Mouse (Mus musculus) forebrain, embryonic 14.5 days (tissue): ENCODE measurements at regions not wholly inside any gene's neighbourhood (a gene's known extent, or its start where the extent isn't known, plus 50 kb on each side); places are given as distances from the start of the nearest gene placed in this dataset.
A peak's percentile ranks its signal among the peaks of the same experiment; 100 is the strongest.

ENCODE experiments used
- ATAC-seq: fragments of 200-750 bp; cut with Nextera tagmentation; 2 replicates; pipeline ENCODE4 v1.8.0; 2017; ENCODE audit warnings: mild to moderate bottlenecking, moderate library complexity
- DNase-seq: peaks from one replicate; pipeline ENCODE4 v3.0.0-alpha.2; 2015; ENCODE audit warnings: low spot score
- H3K27ac ChIP-seq: fragments of 300-500 bp; sonication (generic); 2 replicates; pipeline ENCODE4 v1.5.1; 2014; ENCODE audit warnings: low read depth, mild to moderate bottlenecking, control low read depth, low read length, moderate library complexity
- H3K27me3 ChIP-seq: fragments of 300-500 bp; sonication (generic); replicated peaks from 2 replicates; pipeline ENCODE4 v1.6.1; 2014; ENCODE audit warnings: low read length, control low read depth, mixed read lengths; ENCODE audit not compliant: control insufficient read depth, insufficient read depth
- H3K36me3 ChIP-seq: fragments of 300-500 bp; sonication (generic); 2 replicates; pipeline ENCODE4 v1.6.1; 2014; ENCODE audit warnings: low read length, control low read depth; ENCODE audit not compliant: control insufficient read depth, insufficient read depth
- H3K4me1 ChIP-seq: fragments of 300-500 bp; sonication (generic); 2 replicates; pipeline ENCODE4 v1.6.1; 2014; ENCODE audit warnings: antibody characterized with exemption, low read length, control low read depth; ENCODE audit not compliant: control insufficient read depth, insufficient read depth
- H3K4me2 ChIP-seq: fragments of 300-500 bp; sonication (generic); 2 replicates; pipeline ENCODE4 v1.6.1; 2014; ENCODE audit warnings: mild to moderate bottlenecking, control low read depth, low read length
- H3K4me3 ChIP-seq: fragments of 300-500 bp; sonication (generic); 2 replicates; pipeline ENCODE4 v1.5.1; 2014; ENCODE audit warnings: low read depth, low read length, control low read depth
- H3K9ac ChIP-seq: fragments of 300-500 bp; sonication (generic); 2 replicates; pipeline ENCODE4 v1.6.1; 2014; ENCODE audit warnings: mild to moderate bottlenecking, low read length, control low read depth, moderate library complexity
- H3K9me3 ChIP-seq: fragments of 300-500 bp; sonication (generic); replicated peaks from 2 replicates; pipeline ENCODE4 v1.6.1; 2016; ENCODE audit warnings: low read length, control low read depth, mixed read lengths; ENCODE audit not compliant: control insufficient read depth
- WGBS: fragments of 180-500 bp; shearing (Covaris S2); extraction: QIAGEN DNeasy Blood & Tissue Kit; methylation state at CpG from one replicate; pipeline ENCODE4 v1.1.7; 2014; 5-methylcytosine and 5-hydroxymethylcytosine counted together

DNA sequence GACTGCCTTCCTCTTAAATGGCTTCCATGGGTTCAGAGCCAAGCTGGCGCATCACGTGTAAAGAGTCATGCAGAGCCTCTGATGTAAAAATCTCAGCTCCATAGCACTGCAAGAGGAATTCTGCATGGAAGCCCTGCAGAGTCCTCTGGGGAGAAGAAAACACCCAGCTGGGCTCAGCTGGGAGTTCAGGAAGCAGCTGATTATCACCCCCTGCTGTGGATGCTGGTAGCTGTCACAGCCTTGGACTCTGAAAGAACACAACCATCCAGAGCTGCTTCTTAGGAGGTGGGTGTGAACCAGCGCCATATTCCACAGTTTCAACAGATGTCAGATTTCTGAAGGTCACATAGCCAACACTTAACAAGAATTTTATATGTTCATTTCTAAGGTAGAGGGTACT is 329.2 kb downstream of the Hs3st1 start:
- no peaks in the 10 kb centered on the region for H3K27me3 ChIP-seq
- 76% methylated on average over 3 of the region's 3 CpGs for WGBS
- H3K36me3 ChIP-seq, result no peaks in the 10 kb centered on the region
- H3K27ac ChIP-seq, result no peak overlapping the region
- no peaks in the 10 kb centered on the region; the same call in 1 of the 2 replicates for H3K4me1 ChIP-seq
- H3K9ac ChIP-seq, result no peak overlapping the region
- no peak overlapping the region for H3K4me3 ChIP-seq
- H3K9me3 ChIP-seq, result no peaks in the 10 kb centered on the region
- no peak overlapping the region for H3K4me2 ChIP-seq
- no peak for ATAC-seq
- DNase-seq, result no peak

DNA sequence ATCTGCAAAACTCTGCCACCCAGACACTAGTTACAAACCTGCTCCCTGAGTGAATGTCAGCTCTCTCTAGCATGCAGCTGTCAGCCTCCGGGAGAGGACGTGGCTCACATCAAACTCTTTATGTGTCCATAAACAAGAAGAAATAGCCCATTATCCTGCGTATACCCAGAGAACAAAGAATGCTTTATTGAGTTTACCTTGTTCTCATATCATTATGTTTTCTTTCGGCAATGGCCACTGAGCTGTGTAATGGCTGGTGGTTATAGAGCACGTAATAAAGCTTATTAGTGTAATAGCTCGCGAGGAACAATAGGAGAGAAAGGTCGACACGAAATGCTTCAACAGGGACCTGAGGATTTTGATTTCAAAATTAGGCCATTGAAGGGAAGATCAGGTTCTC is 331.6 kb downstream of the Hs3st1 start:
- no peak overlapping the region for H3K4me3 ChIP-seq
- DNase-seq, result no peak
- no peaks in the 10 kb centered on the region for H3K9me3 ChIP-seq
- H3K27ac ChIP-seq, result no peak overlapping the region
- no peak for ATAC-seq
- H3K36me3 ChIP-seq, result no peaks in the 10 kb centered on the region
- no peaks in the 10 kb centered on the region; the same call in 1 of the 2 replicates for H3K4me1 ChIP-seq
- H3K27me3 ChIP-seq, result no peaks in the 10 kb centered on the region
- no peak overlapping the region for H3K4me2 ChIP-seq
- no peak overlapping the region for H3K9ac ChIP-seq
- WGBS, result 15% methylated on average over 9 of the region's 9 CpGs

DNA sequence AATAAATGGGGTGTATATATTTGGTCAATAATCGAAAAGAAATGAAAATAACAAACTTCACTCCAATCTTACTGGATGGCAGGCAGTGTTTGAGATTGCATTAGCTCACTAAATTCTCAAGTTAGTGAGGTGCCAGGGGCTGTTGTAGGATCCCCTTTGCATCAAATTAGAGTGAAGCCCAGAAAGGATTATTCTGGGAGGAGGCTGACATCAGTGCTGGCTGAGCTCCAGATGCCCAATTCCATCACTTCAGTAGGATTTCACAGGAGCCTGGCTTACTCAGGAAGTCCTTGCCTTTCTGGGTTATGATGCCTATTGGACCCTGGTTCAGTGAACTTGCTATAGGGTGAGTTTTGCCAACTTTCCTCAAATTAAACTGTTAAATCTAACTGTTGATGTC is 336.5 kb downstream of the Hs3st1 start:
- no peak overlapping the region for H3K4me3 ChIP-seq
- WGBS, result 59% methylated on average over 1 of the region's 1 CpGs
- no peaks in the 10 kb centered on the region for H3K9me3 ChIP-seq
- no peaks in the 10 kb centered on the region for H3K36me3 ChIP-seq
- peaks cover 8% of the 10 kb centered on the region for H3K4me1 ChIP-seq
- no peak overlapping the region for H3K9ac ChIP-seq
- H3K27me3 ChIP-seq, result no peaks in the 10 kb centered on the region
- H3K4me2 ChIP-seq, result no peak overlapping the region
- ATAC-seq (peak; percentile 70), DNase-seq (peak; percentile 77)
- no peak overlapping the region for H3K27ac ChIP-seq

DNA sequence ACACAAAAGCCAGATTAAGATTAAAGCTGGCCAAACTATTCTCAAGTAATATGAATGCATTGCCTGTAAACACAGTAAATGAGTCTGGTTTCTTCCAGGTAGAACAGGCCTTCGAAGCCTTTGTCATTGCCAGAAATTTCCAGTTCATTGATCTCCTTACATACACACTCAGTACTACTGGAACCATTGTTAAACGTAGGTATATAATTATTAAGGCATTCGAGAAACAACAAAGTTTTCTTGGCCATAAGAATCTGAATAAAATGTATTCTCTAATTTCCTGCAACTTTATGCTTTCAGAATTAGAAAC is 337.5 kb downstream of the Hs3st1 start:
- Histone ChIP-seq H3K4me1 (peaks cover 8% of the 10 kb centered on the region), H3K4me2 (no peak overlapping the region), H3K9ac (no peak overlapping the region), H3K4me3 (no peak overlapping the region), H3K9me3 (no peaks in the 10 kb centered on the region), H3K27me3 (no peaks in the 10 kb centered on the region), H3K27ac (no peak overlapping the region), H3K36me3 (no peaks in the 10 kb centered on the region)
- DNase-seq (no peak), ATAC-seq (peak; percentile 30; the same call in 1 of the 2 replicates)
- WGBS, result 19% methylated on average over 3 of the region's 3 CpGs

DNA sequence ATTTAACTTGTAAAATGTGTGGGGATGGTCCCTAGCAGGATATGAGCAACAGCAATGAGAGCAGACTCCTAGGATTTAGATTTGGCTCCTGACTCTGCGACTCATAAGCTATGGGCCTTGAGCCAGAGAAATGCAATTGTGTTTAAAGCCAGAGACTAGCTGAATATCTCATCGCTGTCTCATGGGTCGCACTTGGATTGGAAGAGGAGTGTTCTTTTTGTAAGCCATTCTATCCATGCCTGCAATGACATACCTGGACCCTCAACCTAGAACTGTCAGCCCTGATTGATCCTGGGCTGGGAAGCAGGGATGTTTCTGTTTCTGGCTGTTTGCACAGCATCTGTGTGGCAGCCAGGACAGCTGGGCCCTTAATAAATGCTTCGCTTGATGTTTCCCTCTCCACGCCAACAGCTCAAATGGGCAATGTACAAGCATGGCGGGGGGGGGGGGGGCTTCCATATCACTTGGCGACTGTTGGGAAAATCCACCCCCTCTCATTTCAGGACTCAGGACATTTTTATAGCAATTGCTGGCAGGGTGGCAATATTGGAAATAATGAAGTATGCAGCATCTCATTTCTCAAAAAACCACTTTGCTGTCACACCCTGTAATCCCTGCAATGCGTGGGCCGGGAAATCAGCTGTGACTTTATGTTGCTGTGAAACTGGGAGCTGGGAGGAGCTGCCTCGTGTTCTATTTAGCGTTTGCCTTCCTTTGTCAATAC is 338.0 kb downstream of the Hs3st1 start:
- no peak overlapping the region for H3K4me2 ChIP-seq

DNA sequence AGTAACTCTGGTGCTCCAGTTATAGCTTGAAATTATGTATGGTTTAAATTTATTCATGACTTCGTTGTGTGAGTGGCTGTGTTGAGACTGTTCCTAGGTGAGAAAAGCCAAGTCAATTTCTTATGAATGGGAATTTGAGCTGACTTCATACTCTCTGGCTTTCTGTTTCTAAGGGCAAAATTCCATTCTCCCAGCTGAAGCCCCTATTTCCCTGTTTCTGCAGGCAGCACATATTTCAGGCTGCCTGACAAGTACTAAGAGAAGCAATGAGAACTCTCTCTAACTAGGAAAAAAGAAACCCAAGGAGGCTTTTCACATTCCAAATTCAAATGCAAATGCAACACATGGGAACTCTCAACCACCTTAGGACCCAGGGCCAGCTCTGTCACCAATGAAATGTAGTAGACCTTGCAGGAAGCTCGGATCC is 338.7 kb downstream of the Hs3st1 start:
- 39% methylated on average over 2 of the region's 2 CpGs for WGBS
- ATAC-seq (peak; percentile 18; the same call in 1 of the 2 replicates), DNase-seq (peak; percentile 22)
- Histone ChIP-seq H3K9ac (no peak overlapping the region), H3K36me3 (no peaks in the 10 kb centered on the region), H3K27ac (no peak overlapping the region), H3K4me1 (peaks cover 8% of the 10 kb centered on the region), H3K4me2 (no peak overlapping the region), H3K9me3 (no peaks in the 10 kb centered on the region), H3K4me3 (no peak overlapping the region), H3K27me3 (no peaks in the 10 kb centered on the region)

More for the DNA sequence above, 338.0 kb downstream of the Hs3st1 start:
- Histone ChIP-seq H3K9ac (no peak overlapping the region), H3K36me3 (no peaks in the 10 kb centered on the region), H3K27ac (no peak overlapping the region), H3K4me1 (peaks cover 8% of the 10 kb centered on the region), H3K27me3 (no peaks in the 10 kb centered on the region), H3K4me3 (no peak overlapping the region), H3K9me3 (no peaks in the 10 kb centered on the region)
- DNase-seq, result peak; percentile 55
- 25% methylated on average over 11 of the region's 11 CpGs for WGBS
- peak; percentile 42; the same call in 1 of the 2 replicates for ATAC-seq

DNA sequence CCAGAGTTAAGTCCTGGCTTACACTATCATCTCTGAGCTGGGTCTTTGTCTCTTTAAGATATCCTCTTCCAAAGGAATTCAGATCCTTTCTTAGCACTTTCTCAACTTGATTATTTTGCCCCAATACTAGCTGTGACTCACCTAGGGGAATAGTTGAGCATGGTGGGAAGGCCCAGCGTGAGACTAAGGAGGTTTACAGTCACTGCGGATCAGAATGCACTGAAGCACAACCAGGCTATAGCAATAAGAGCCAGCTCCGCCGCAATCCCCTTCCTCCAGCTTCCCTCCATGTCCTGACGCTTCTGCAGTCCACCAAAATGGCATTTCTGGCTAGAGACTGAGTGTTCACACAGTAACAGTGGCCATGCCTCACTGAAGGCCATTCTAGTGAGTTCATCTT is 342.5 kb downstream of the Hs3st1 start:
- DNase-seq (no peak), ATAC-seq (no peak)
- Histone ChIP-seq H3K27me3 (no peaks in the 10 kb centered on the region), H3K9me3 (no peaks in the 10 kb centered on the region), H3K9ac (no peak overlapping the region), H3K4me1 (peaks cover 7% of the 10 kb centered on the region), H3K27ac (no peak overlapping the region), H3K36me3 (no peaks in the 10 kb centered on the region), H3K4me3 (no peak overlapping the region), H3K4me2 (no peak overlapping the region)
- 62% methylated on average over 5 of the region's 5 CpGs for WGBS

DNA sequence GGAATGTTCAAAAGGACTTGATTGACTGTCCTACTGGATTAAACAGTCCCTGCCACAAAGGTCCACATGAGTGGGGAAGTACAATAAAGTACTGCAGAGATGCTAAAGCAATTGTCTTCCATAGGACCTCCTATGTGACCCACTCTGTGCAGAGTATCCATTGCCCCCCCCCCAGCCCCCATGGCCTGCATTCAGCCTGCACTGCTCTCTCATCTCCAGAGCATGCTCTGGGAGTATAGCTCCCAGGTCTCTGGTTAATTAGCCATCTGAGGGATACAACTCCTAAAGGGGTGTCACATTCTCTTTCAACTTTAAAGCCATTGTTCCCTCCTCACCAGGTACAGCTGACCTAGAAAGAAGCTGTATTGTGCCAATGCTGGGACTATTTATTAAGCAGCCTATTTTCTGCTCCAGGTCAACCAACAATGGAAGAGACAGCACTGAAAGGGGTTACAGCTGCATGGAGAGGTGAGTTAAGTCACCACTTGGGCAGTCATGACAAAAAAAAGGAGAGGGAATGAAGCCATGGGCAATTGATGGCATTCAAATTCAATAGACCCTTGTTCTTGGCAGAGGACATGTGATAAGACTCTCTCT is 364.8 kb downstream of the Hs3st1 start:
- Histone ChIP-seq H3K4me2 (no peak overlapping the region), H3K27ac (no peak overlapping the region), H3K4me3 (no peak overlapping the region), H3K9me3 (no peaks in the 10 kb centered on the region), H3K4me1 (no peaks in the 10 kb centered on the region), H3K27me3 (no peaks in the 10 kb centered on the region), H3K36me3 (no peaks in the 10 kb centered on the region), H3K9ac (no peak overlapping the region)
- peak; percentile 58; the same call in 1 of the 2 replicates for ATAC-seq
- DNase-seq, result peak; percentile 7

DNA sequence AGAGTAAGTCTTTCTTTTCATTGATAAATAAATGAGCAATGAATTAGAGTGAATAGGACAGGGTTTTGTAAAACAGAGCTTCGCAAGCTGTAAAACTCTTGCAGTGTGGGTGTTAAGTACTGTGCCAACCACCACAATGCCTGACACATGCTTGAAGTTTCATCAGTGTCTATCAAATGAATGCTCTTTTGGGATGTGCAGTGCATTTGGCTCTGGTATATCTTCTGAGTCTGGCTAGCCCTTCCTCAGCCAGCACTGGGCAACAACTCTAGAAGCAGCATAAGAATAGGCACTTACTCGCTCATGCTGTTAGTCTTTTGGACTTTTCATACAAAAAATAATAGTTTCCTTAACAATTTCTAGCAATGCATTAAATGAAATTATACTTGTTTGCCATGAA is 370.9 kb downstream of the Hs3st1 start:
- 78% methylated on average over 2 of the region's 2 CpGs for WGBS
- H3K9me3 ChIP-seq, result no peaks in the 10 kb centered on the region
- H3K9ac ChIP-seq, result no peak overlapping the region
- no peaks in the 10 kb centered on the region for H3K36me3 ChIP-seq
- no peak for ATAC-seq
- no peak overlapping the region for H3K27ac ChIP-seq
- peak; percentile 13 for DNase-seq
- no peak overlapping the region for H3K4me3 ChIP-seq
- H3K4me1 ChIP-seq, result no peaks in the 10 kb centered on the region
- H3K4me2 ChIP-seq, result no peak overlapping the region
- H3K27me3 ChIP-seq, result no peaks in the 10 kb centered on the region
